Mouse (Mus musculus) MEL (cell line): ENCODE results near the gene Mpv17l2. TPM values are rescaled to one million over a fixed set of nuclear protein-coding genes. Genes with fewer than 3 reads are reported as not detected.
A peak's percentile ranks its signal among the peaks of the same experiment; 100 is the strongest.

ENCODE experiments used
- DNase-seq: peaks from one replicate; pipeline ENCODE4 v3.0.0; 2011; ENCODE audit warnings: low read depth, low spot score
- H3K27ac ChIP-seq: 2 replicates; pipeline ENCODE4 v1.5.1; 2012; ENCODE audit warnings: low read depth, mild to moderate bottlenecking, control low read depth, low read length, moderate library complexity; ENCODE audit not compliant: control insufficient read depth
- H3K27me3 ChIP-seq, 2 experiments: fragments of 150-350 bp in 1 of 2; sonication (generic) in 1 of 2; 2 replicates each; pipeline ENCODE4 v1.6.1; 2012; ENCODE audit warnings: low read length in 2 of 2, mild to moderate bottlenecking in 2 of 2, improper control_type of control experiment in 1 of 2, moderate library complexity in 1 of 2; ENCODE audit not compliant: insufficient read depth in 2 of 2, control insufficient read depth in 1 of 2
- H3K36me3 ChIP-seq, 2 experiments: 2 replicates each; pipeline ENCODE4 v1.6.1; 2012 to 2014; ENCODE audit warnings: low read length in 2 of 2, improper control_type of control experiment in 1 of 2, inconsistent platforms in 1 of 2, mild to moderate bottlenecking in 1 of 2; ENCODE audit not compliant: insufficient read depth in 2 of 2, control insufficient read depth in 1 of 2
- H3K4me1 ChIP-seq, 2 experiments: fragments of 150-350 bp in 1 of 2; sonication (generic) in 1 of 2; 2 replicates each; pipeline ENCODE4 v1.6.1; 2012; ENCODE audit warnings: low read length in 2 of 2, improper control_type of control experiment in 1 of 2, mild to moderate bottlenecking in 1 of 2; ENCODE audit not compliant: insufficient read depth in 2 of 2, control insufficient read depth in 1 of 2
- H3K4me3 ChIP-seq, 2 experiments: fragments of 150-350 bp in 1 of 2; sonication (generic) in 1 of 2; 2 replicates each; pipeline ENCODE4 v1.5.1; 2012; ENCODE audit warnings: low read depth in 2 of 2, low read length in 2 of 2, mild to moderate bottlenecking in 2 of 2, moderate library complexity in 2 of 2, control low read depth in 1 of 2, improper control_type of control experiment in 1 of 2; ENCODE audit not compliant: control insufficient read depth in 1 of 2, insufficient read depth in 1 of 2
- H3K79me2 ChIP-seq: 2 replicates; pipeline ENCODE4 v1.6.1; 2012; ENCODE audit warnings: mild to moderate bottlenecking, low read length, moderate library complexity; ENCODE audit not compliant: control insufficient read depth, poor library complexity, insufficient read depth
- H3K9ac ChIP-seq: 2 replicates; pipeline ENCODE4 v1.6.1; 2012; ENCODE audit warnings: low read depth, mild to moderate bottlenecking, control low read depth, low read length, moderate library complexity; ENCODE audit not compliant: control insufficient read depth, poor library complexity, severe bottlenecking
- H3K9me3 ChIP-seq: fragments of 150-350 bp; sonication (generic); replicated peaks from 2 replicates; pipeline ENCODE4 v1.6.1; 2012; ENCODE audit warnings: mild to moderate bottlenecking, low read length, improper control_type of control experiment, moderate library complexity; ENCODE audit not compliant: insufficient read depth
- BHLHE40 ChIP-seq: IDR thresholded peaks from 2 replicates; pipeline ENCODE4 v1.6.1; 2012; ENCODE audit warnings: low read depth, mild to moderate bottlenecking, inconsistent platforms, low read length, improper control_type of control experiment, borderline replicate concordance
- CHD1 ChIP-seq: IDR thresholded peaks from 2 replicates; pipeline ENCODE4 v1.6.1; 2012; ENCODE audit warnings: low read depth, mild to moderate bottlenecking, inconsistent platforms, low read length, improper control_type of control experiment
- CHD2 ChIP-seq: IDR thresholded peaks from 2 replicates; pipeline ENCODE4 v1.6.1; 2011; ENCODE audit warnings: low read length, improper control_type of control experiment
- ETS1 ChIP-seq: IDR thresholded peaks from 2 replicates; pipeline ENCODE4 v1.6.1; 2012; ENCODE audit warnings: low read depth, mild to moderate bottlenecking, inconsistent platforms, low read length, improper control_type of control experiment, moderate library complexity
- GABPA ChIP-seq: IDR thresholded peaks from 2 replicates; pipeline ENCODE4 v1.6.1; 2012; ENCODE audit warnings: low read depth, mild to moderate bottlenecking, inconsistent platforms, low read length, improper control_type of control experiment, moderate library complexity
- GATA1 ChIP-seq: IDR thresholded peaks from 2 replicates; pipeline ENCODE4 v1.6.1; 2011; ENCODE audit warnings: low read depth, low read length, improper control_type of control experiment
- KAT2A ChIP-seq: conservative IDR thresholded peaks from 2 replicates; pipeline ENCODE4 v1.6.1; 2012; ENCODE audit warnings: low read depth, low read length, improper control_type of control experiment, inconsistent platforms
- MAFK ChIP-seq: IDR thresholded peaks from 2 replicates; pipeline ENCODE4 v1.6.1; 2011; ENCODE audit warnings: low read depth, mild to moderate bottlenecking, low read length, improper control_type of control experiment, borderline replicate concordance
- MAZ ChIP-seq: IDR thresholded peaks from 2 replicates; pipeline ENCODE4 v1.6.1; 2012; ENCODE audit warnings: low read depth, mild to moderate bottlenecking, inconsistent platforms, low read length, improper control_type of control experiment
- MEF2A ChIP-seq: IDR thresholded peaks from 2 replicates; pipeline ENCODE4 v1.6.1; 2014; ENCODE audit warnings: low read depth, mild to moderate bottlenecking, inconsistent platforms, low read length, improper control_type of control experiment; ENCODE audit not compliant: poor library complexity, insufficient replicate concordance, severe bottlenecking; ENCODE audit errors: extremely low read depth
- MYB ChIP-seq: IDR thresholded peaks from 2 replicates; pipeline ENCODE4 v1.6.1; 2011; ENCODE audit warnings: mild to moderate bottlenecking, low read depth, low read length, improper control_type of control experiment
- MYC ChIP-seq: IDR thresholded peaks from 2 replicates; pipeline ENCODE4 v1.6.1; 2011; ENCODE audit warnings: low read depth, mild to moderate bottlenecking, low read length, improper control_type of control experiment, moderate library complexity
- NELFE ChIP-seq: IDR thresholded peaks from 2 replicates; pipeline ENCODE4 v1.6.1; 2011; ENCODE audit warnings: low read depth, low read length, improper control_type of control experiment
- POLR2A ChIP-seq, 2 experiments: IDR thresholded peaks; 2 replicates each; pipeline ENCODE4 v1.6.1; 2011 to 2012; ENCODE audit warnings: low read length in 2 of 2, mild to moderate bottlenecking in 2 of 2, control low read depth in 1 of 2, improper control_type of control experiment in 1 of 2, low read depth in 1 of 2, moderate library complexity in 1 of 2; ENCODE audit not compliant: control insufficient read depth in 1 of 2, insufficient read depth in 1 of 2, poor library complexity in 1 of 2
- POLR2AphosphoS2 ChIP-seq: IDR thresholded peaks from 2 replicates; pipeline ENCODE4 v1.6.1; 2011; ENCODE audit warnings: low read length, improper control_type of control experiment
- RAD21 ChIP-seq: IDR thresholded peaks from 2 replicates; pipeline ENCODE4 v1.6.1; 2011; ENCODE audit warnings: mild to moderate bottlenecking, low read depth, low read length, improper control_type of control experiment
- RCOR1 ChIP-seq: IDR thresholded peaks from 2 replicates; pipeline ENCODE4 v1.6.1; 2012; ENCODE audit warnings: low read depth, mild to moderate bottlenecking, inconsistent platforms, low read length, improper control_type of control experiment
- SMC3 ChIP-seq: IDR thresholded peaks from 2 replicates; pipeline ENCODE4 v1.6.1; 2011; ENCODE audit warnings: low read depth, low read length, improper control_type of control experiment
- TAL1 ChIP-seq: IDR thresholded peaks from 2 replicates; pipeline ENCODE4 v1.6.1; 2012; ENCODE audit warnings: mild to moderate bottlenecking, inconsistent platforms, low read length, moderate library complexity, mixed read lengths
- TBP ChIP-seq: IDR thresholded peaks from 2 replicates; pipeline ENCODE4 v1.8.0; 2011; ENCODE audit warnings: low read depth, low read length, improper control_type of control experiment
- TCF12 ChIP-seq: IDR thresholded peaks from 2 replicates; pipeline ENCODE4 v1.6.1; 2014; ENCODE audit warnings: low read depth, mild to moderate bottlenecking, inconsistent platforms, low read length, improper control_type of control experiment, moderate library complexity
- USF1 ChIP-seq: IDR thresholded peaks from 2 replicates; pipeline ENCODE4 v1.6.1; 2014; ENCODE audit warnings: low read depth, mild to moderate bottlenecking, inconsistent platforms, low read length, improper control_type of control experiment, moderate library complexity
- USF2 ChIP-seq, 2 experiments: IDR thresholded peaks; 2 replicates each; pipeline ENCODE4 v1.6.1; 2011 to 2012; ENCODE audit warnings: improper control_type of control experiment in 2 of 2, low read length in 2 of 2, borderline replicate concordance in 1 of 2, inconsistent platforms in 1 of 2, low read depth in 1 of 2, mild to moderate bottlenecking in 1 of 2; ENCODE audit not compliant: insufficient read depth in 1 of 2
- ZC3H11A ChIP-seq: IDR thresholded peaks from 2 replicates; pipeline ENCODE4 v1.6.1; 2012; ENCODE audit warnings: low read depth, mild to moderate bottlenecking, inconsistent platforms, low read length, improper control_type of control experiment
- ZKSCAN1 ChIP-seq: IDR thresholded peaks from 2 replicates; pipeline ENCODE4 v1.6.1; 2012; ENCODE audit warnings: low read depth, mild to moderate bottlenecking, inconsistent platforms, low read length, improper control_type of control experiment, moderate library complexity
- ZMIZ1 ChIP-seq: IDR thresholded peaks from 2 replicates; pipeline ENCODE4 v1.6.1; 2012; ENCODE audit warnings: low read depth, mild to moderate bottlenecking, inconsistent platforms, low read length, improper control_type of control experiment, moderate library complexity
- ZNF384 ChIP-seq: IDR thresholded peaks from 2 replicates; pipeline ENCODE4 v1.6.1; 2012; ENCODE audit warnings: low read depth, mild to moderate bottlenecking, inconsistent platforms, low read length, improper control_type of control experiment
- polyA plus RNA-seq, 2 experiments: library from polyadenylated mRNA; stranded (reverse) in 1 of 2; unstranded in 1 of 2; fragments of >175 nt in 1 of 2; fragments of >200 nt in 1 of 2; gene quantifications; 2 replicates each; pipeline versions ENCODE4 v1.2.1 to v1.2.4; 2012; ENCODE audit warnings: low replicate concordance in 2 of 2, low read depth in 1 of 2; ENCODE audit not compliant: insufficient read length in 2 of 2, insufficient read depth in 1 of 2, missing spikeins in 1 of 2
- total RNA-seq: library from RNA; depleted of rRNA; stranded (reverse); fragments of 300-350 nt; gene quantifications from 2 replicates; pipeline ENCODE4 v1.2.3, GENCODE M21; 2012

The Mpv17l2 gene
- total and polyA plus RNA-seq, 3 experiments: 52.8 to 102 TPM; not detected in 1

GRCm38 (mm10) chr8:70720739-70721138, 40.0 kb downstream of the Mpv17l2 start (continued):
- no peak for TF ChIP-seq USF2 (IDR thresholded peaks at IDR 0.05; ENCODE audit: borderline replicate concordance in 1 of 2, insufficient read depth in 1 of 2, low read depth in 1 of 2, low read length in 2 of 2)
- TF ChIP-seq TAL1: no peak
- TF ChIP-seq CHD1: no peak
- no peak for TF ChIP-seq GATA1
- no peak for TF ChIP-seq MYB
- TF ChIP-seq SMC3: peak; percentile 87
- no peak for TF ChIP-seq GABPA
- TF ChIP-seq ZMIZ1: no peak
- TF ChIP-seq ZC3H11A: peak; percentile 94
- TF ChIP-seq MAFK: no peak
- no peak for TF ChIP-seq BHLHE40
- no peak; a peak in 1 of 4 replicates for TF ChIP-seq POLR2A (IDR thresholded peaks at IDR 0.05; ENCODE audit: control insufficient read depth in 1 of 2, insufficient read depth in 1 of 2, low read depth in 1 of 2, low read length in 2 of 2, poor library complexity in 1 of 2)

- Histone ChIP-seq H3K79me2 (no peaks in the 10 kb centered on the region), H3K4me1 (no peaks in the 10 kb centered on the region), H3K9ac (no peak overlapping the region), H3K9me3 (no peaks in the 10 kb centered on the region), H3K4me3 (no peak overlapping the region), H3K27ac (no peak overlapping the region), H3K27me3 (no peaks in the 10 kb centered on the region; a peak in 1 of 4 replicates), H3K36me3 (no peaks in the 10 kb centered on the region)
- peak; percentile 17 for DNase-seq
- TF ChIP-seq KAT2A (no peak), MAZ (no peak), TBP (no peak), MYC (no peak), ZC3H11A (no peak), NELFE (no peak), RAD21 (no peak), USF1 (no peak), TCF12 (no peak), ZKSCAN1 (no peak), CHD1 (no peak), POLR2AphosphoS2 (no peak), ETS1 (no peak), MAFK (no peak), RCOR1 (no peak), USF2 (IDR thresholded peaks at IDR 0.05; ENCODE audit: borderline replicate concordance in 1 of 2, insufficient read depth in 1 of 2, low read depth in 1 of 2, low read length in 2 of 2) (no peak), ZNF384 (no peak), MEF2A (no peak), CHD2 (no peak)
Measured at GRCm38 (mm10) chr8:70719796-70720270, 40.9 kb downstream of the Mpv17l2 start.
